Mouse (Mus musculus) CH12.LX (cell line): ENCODE measurements at regions not wholly inside any gene's neighbourhood (a gene's known extent, or its start where the extent isn't known, plus 50 kb on each side); places are given as distances from the start of the nearest gene placed in this dataset.

Experiments
- DNase-seq: peaks from one replicate; pipeline ENCODE4 v3.0.0-alpha.2; 2013; ENCODE audit errors: extremely low read depth
- H3K27ac ChIP-seq: 2 replicates; pipeline ENCODE4 v1.5.1; 2012; ENCODE audit warnings: low read depth, mild to moderate bottlenecking, control low read depth, moderate library complexity; ENCODE audit not compliant: insufficient read depth
- H3K27me3 ChIP-seq: replicated peaks from 2 replicates; pipeline ENCODE3; 2012; ENCODE audit warnings: inconsistent platforms
- H3K36me3 ChIP-seq, 2 experiments: replicated peaks in 1 of 2; 2 replicates each; pipeline versions ENCODE3 to v1.6.1; 2012; ENCODE audit warnings: inconsistent platforms in 1 of 2, low read length in 1 of 2, mild to moderate bottlenecking in 1 of 2, mixed read lengths in 1 of 2, moderate library complexity in 1 of 2; ENCODE audit not compliant: control insufficient read depth in 1 of 2, insufficient read depth in 1 of 2
- H3K4me1 ChIP-seq, 2 experiments: 2 replicates each; pipeline ENCODE4 v1.6.1; 2012; ENCODE audit warnings: inconsistent platforms in 1 of 2, moderate library complexity in 1 of 2; ENCODE audit not compliant: insufficient read depth in 2 of 2, control insufficient read depth in 1 of 2
- H3K4me2 ChIP-seq: 2 replicates; pipeline ENCODE4 v1.6.1; 2012; ENCODE audit warnings: low read depth, mild to moderate bottlenecking, control low read depth; ENCODE audit not compliant: poor library complexity, insufficient read depth, severe bottlenecking
- H3K4me3 ChIP-seq, 3 experiments: fragments of 150-350 bp in 1 of 3; sonication (generic) in 1 of 3; replicated peaks in 1 of 3; 2 replicates each; pipeline versions ENCODE3 to v1.5.1; 2011 to 2012; ENCODE audit warnings: low read depth in 2 of 3, low read length in 2 of 3, mild to moderate bottlenecking in 2 of 3, moderate library complexity in 2 of 3, control low read depth in 1 of 3, improper control_type of control experiment in 1 of 3, inconsistent platforms in 1 of 3, mixed read lengths in 1 of 3; ENCODE audit not compliant: poor library complexity in 1 of 3
- H3K79me2 ChIP-seq: replicated peaks from 2 replicates; pipeline ENCODE4 v1.6.1; 2012; ENCODE audit warnings: mild to moderate bottlenecking, moderate library complexity; ENCODE audit not compliant: control insufficient read depth, poor library complexity, insufficient read depth, severe bottlenecking; ENCODE audit errors: extremely low read depth
- H3K9ac ChIP-seq: 2 replicates; pipeline ENCODE4 v1.6.1; 2012; ENCODE audit warnings: low read depth, mild to moderate bottlenecking, control low read depth, moderate library complexity; ENCODE audit not compliant: insufficient read depth
- H3K9me3 ChIP-seq: replicated peaks from 2 replicates; pipeline ENCODE3; 2012; ENCODE audit warnings: low read length, inconsistent platforms, mixed read lengths
- BHLHE40 ChIP-seq: IDR thresholded peaks from 2 replicates; pipeline ENCODE4 v1.6.1; 2011; ENCODE audit warnings: mild to moderate bottlenecking, low read depth, low read length, improper control_type of control experiment
- CHD1 ChIP-seq: IDR thresholded peaks from 2 replicates; pipeline ENCODE4 v1.6.1; 2012; ENCODE audit warnings: low read depth, low read length, improper control_type of control experiment, inconsistent platforms
- CHD2 ChIP-seq: IDR thresholded peaks from 2 replicates; pipeline ENCODE4 v1.6.1; 2011; ENCODE audit warnings: low read length, improper control_type of control experiment
- E2F4 ChIP-seq: IDR thresholded peaks from 2 replicates; pipeline ENCODE4 v1.6.1; 2011; ENCODE audit warnings: low read depth, low read length, improper control_type of control experiment; ENCODE audit not compliant: insufficient replicate concordance
- EP300 ChIP-seq: IDR thresholded peaks from 2 replicates; pipeline ENCODE4 v1.6.1; 2011; ENCODE audit warnings: low read length, improper control_type of control experiment
- ETS1 ChIP-seq: conservative IDR thresholded peaks from 2 replicates; pipeline ENCODE4 v1.6.1; 2012; ENCODE audit warnings: low read depth, mild to moderate bottlenecking, inconsistent platforms, low read length, improper control_type of control experiment, moderate library complexity
- IRF4 ChIP-seq: IDR thresholded peaks from 2 replicates; pipeline ENCODE4 v1.6.1; 2014; ENCODE audit warnings: low read depth, mild to moderate bottlenecking, inconsistent platforms, low read length, improper control_type of control experiment
- JUN ChIP-seq: IDR thresholded peaks from 2 replicates; pipeline ENCODE4 v1.6.1; 2011; ENCODE audit warnings: low read depth, mild to moderate bottlenecking, low read length, improper control_type of control experiment, moderate library complexity; ENCODE audit not compliant: insufficient read depth
- JUND ChIP-seq: conservative IDR thresholded peaks from 2 replicates; pipeline ENCODE4 v1.6.1; 2011; ENCODE audit warnings: low read depth, low read length, improper control_type of control experiment
- KAT2A ChIP-seq: IDR thresholded peaks from 2 replicates; pipeline ENCODE4 v1.6.1; 2012; ENCODE audit warnings: low read length, improper control_type of control experiment, inconsistent platforms; ENCODE audit not compliant: insufficient replicate concordance
- MAZ ChIP-seq: IDR thresholded peaks from 2 replicates; pipeline ENCODE4 v1.6.1; 2012; ENCODE audit warnings: low read depth, mild to moderate bottlenecking, inconsistent platforms, low read length, improper control_type of control experiment, moderate library complexity
- MEF2A ChIP-seq: IDR thresholded peaks from 2 replicates; pipeline ENCODE4 v1.6.1; 2014; ENCODE audit warnings: low read depth, mild to moderate bottlenecking, inconsistent platforms, low read length, improper control_type of control experiment, borderline replicate concordance
- MXI1 ChIP-seq: IDR thresholded peaks from 2 replicates; pipeline ENCODE4 v1.6.1; 2011; ENCODE audit warnings: mild to moderate bottlenecking, low read depth, low read length, improper control_type of control experiment
- MYC ChIP-seq: IDR thresholded peaks from 2 replicates; pipeline ENCODE4 v1.6.1; 2011; ENCODE audit warnings: low read depth, mild to moderate bottlenecking, improper control_type of control experiment, low read length
- NELFE ChIP-seq: IDR thresholded peaks from 2 replicates; pipeline ENCODE4 v1.6.1; 2011; ENCODE audit warnings: low read depth, low read length, improper control_type of control experiment
- POLR2A ChIP-seq: IDR thresholded peaks from 2 replicates; pipeline ENCODE4 v1.6.1; 2011; ENCODE audit warnings: low read depth, mild to moderate bottlenecking, improper control_type of control experiment, low read length
- RAD21 ChIP-seq: IDR thresholded peaks from 2 replicates; pipeline ENCODE4 v1.6.1; 2011; ENCODE audit warnings: low read depth, mild to moderate bottlenecking, low read length, improper control_type of control experiment, moderate library complexity
- RCOR1 ChIP-seq: conservative IDR thresholded peaks from 2 replicates; pipeline ENCODE4 v1.6.1; 2012; ENCODE audit warnings: low read depth, mild to moderate bottlenecking, inconsistent platforms, low read length, improper control_type of control experiment
- SMC3 ChIP-seq: IDR thresholded peaks from 2 replicates; pipeline ENCODE4 v1.6.1; 2011; ENCODE audit warnings: low read depth, low read length, improper control_type of control experiment
- USF1 ChIP-seq: IDR thresholded peaks from 2 replicates; pipeline ENCODE4 v1.6.1; 2014; ENCODE audit warnings: low read depth, mild to moderate bottlenecking, inconsistent platforms, low read length, improper control_type of control experiment
- USF2 ChIP-seq: conservative IDR thresholded peaks from 2 replicates; pipeline ENCODE4 v1.6.1; 2011; ENCODE audit warnings: low read depth, low read length, improper control_type of control experiment
- ZNF384 ChIP-seq: IDR thresholded peaks from 2 replicates; pipeline ENCODE4 v1.6.1; 2012; ENCODE audit warnings: low read depth, low read length, improper control_type of control experiment, inconsistent platforms
- dilution Hi-C: fragments of 300-500 bp; cut with MboI; formaldehyde crosslinking; loops from 2 replicates; pipeline ENCODE4 v1.14.3; 2020; ENCODE audit warnings: low sequenced_read_pairs; ENCODE audit not compliant: extremely low pct_unique_long_range_greater_than_20kb, extremely low pct_ligation_motif_present
- in situ Hi-C: fragments of 300-500 bp; cut with MboI; formaldehyde crosslinking; loops from 3 replicates; pipeline ENCODE4 v1.14.3; 2019; ENCODE audit warnings: low sequenced_read_pairs, low pct_ligation_motif_present, low pct_unique_long_range_greater_than_20kb, mixed read lengths

DNA sequence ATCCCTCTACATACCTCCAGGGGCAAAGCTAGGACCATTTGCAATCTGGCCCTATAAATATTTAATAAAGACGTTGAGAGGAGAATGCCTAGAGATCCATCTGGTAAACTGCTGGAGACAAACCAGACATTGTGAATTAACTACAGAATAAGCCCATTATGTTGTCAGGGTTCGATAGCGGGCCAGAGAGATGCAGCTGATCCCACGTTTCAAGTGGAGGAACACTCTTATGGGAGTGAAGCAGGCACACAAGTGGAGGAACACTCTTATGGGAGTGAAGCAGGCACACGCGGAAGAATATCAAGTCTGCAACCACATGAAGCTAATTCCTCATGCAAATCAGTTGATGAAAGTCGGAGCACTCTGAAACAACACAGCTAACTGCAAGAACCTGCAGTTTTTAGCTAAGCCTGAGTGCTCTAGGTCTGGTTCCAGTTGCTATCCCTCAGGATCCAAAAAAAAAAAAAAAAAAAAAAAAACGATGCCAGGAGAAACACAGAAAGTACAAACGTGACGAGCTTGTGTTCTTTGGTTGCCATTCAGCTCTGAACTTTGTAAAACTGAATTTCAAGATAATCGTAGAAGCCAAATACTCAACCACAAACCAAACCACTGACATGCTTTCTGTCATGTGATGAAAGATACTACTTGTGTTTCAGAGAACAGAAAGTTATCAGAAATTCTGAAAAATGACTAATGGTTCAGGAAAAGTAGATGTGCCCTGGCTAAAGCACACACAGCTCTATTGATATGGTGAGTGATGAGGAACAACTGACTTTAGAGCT lies 684.6 kb upstream of the Cited2 start:
- no peaks in the 10 kb centered on the region for H3K27me3 ChIP-seq
- 0 out of 2 replicates have a peak overlapping the region, but pooled peaks have one; percentile 13 for H3K9ac ChIP-seq
- no peak overlapping the region for H3K27ac ChIP-seq
- no peaks in the 10 kb centered on the region for H3K9me3 ChIP-seq
- TF ChIP-seq RCOR1: no peak
- no peak for TF ChIP-seq MXI1
- TF ChIP-seq BHLHE40: peak; percentile 44; the same call in 1 of the 2 replicates
- TF ChIP-seq ZNF384: peak; percentile 23; the same call in 1 of the 2 replicates
- no peak overlapping the region for H3K4me3 ChIP-seq
- H3K4me2 ChIP-seq: no peak overlapping the region
- no peaks in the 10 kb centered on the region for H3K79me2 ChIP-seq
- no peaks in the 10 kb centered on the region for H3K36me3 ChIP-seq
- no peak for DNase-seq
- in situ Hi-C loops: no loop called here
- dilution Hi-C loops: no loop called here
- peaks cover 3% of the 10 kb centered on the region in 2 experiments; a peak in 2 of 4 replicates for H3K4me1 ChIP-seq

DNA sequence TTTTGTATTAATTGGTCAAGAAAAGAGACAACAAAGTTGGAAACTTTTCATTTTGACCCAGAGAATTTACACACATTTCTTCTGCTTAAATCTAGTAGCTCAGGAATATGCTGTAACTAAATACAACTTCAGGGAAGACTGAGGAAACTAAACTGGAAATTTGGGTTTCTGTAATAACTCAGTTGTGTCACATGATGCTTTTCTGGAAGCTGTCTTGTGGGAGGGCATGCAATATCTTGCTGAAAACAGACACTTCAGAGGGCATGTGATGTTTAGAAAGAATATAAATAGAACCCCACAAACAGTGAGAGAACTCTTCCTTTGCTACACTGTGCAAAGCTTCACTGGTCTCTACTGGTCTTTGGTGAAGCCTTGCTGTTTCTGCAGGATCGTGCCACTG lies 680.9 kb upstream of the Cited2 start:
- Histone ChIP-seq H3K36me3 (no peaks in the 10 kb centered on the region), H3K27ac (no peak overlapping the region), H3K27me3 (no peaks in the 10 kb centered on the region), H3K9me3 (no peaks in the 10 kb centered on the region), H3K9ac (no peak overlapping the region), H3K4me3 (no peak overlapping the region), H3K4me2 (no peak overlapping the region), H3K4me1 (peaks cover 3% of the 10 kb centered on the region in 2 experiments; a peak in 2 of 4 replicates), H3K79me2 (no peaks in the 10 kb centered on the region)
- no peak for DNase-seq
- TF ChIP-seq NELFE (no peak), POLR2A (no peak), MYC (no peak), KAT2A (no peak), EP300 (no peak), ETS1 (no peak), IRF4 (no peak), CHD1 (no peak), SMC3 (no peak), USF1 (no peak), USF2 (no peak), ZNF384 (no peak), E2F4 (no peak), MEF2A (no peak), RAD21 (no peak), JUN (no peak), MAZ (no peak), JUND (no peak), CHD2 (no peak)
- in situ Hi-C loops (no loop called here), dilution Hi-C loops (no loop called here)
